Mouse (Mus musculus) kidney, postnatal 25 days (tissue): Measurements from ENCODE around the gene Henmt1.

Experiments
- DNase-seq, 2 experiments: peaks; one replicate each; pipeline ENCODE4 v3.0.0; 2021; ENCODE audit warnings: mixed read lengths in 2 of 2

Gene Henmt1

DNA sequence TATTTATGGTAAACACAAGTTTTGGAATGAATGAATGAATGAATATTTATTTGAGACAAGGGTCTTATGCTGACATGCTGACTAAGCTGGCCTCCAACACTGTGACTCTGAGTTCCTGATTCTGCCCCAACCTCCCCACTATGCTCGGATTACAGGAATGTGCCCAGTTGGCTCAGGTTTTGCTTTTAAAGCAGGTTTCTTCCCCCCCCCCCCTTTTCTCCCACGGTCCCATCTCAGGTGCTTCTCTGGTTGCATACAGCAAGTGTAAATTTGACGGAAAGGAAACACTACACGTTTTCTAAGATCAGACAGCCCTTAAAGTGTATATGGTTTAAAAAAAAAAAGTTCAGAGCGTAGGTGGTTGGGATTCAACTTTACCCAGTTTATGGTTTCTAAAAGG lies at the start of gene Henmt1:
Gene Henmt1, plus strand, starts transcription at position 301 of the 400 bp plus-strand sequence.
- DNase-seq: no peak

DNA sequence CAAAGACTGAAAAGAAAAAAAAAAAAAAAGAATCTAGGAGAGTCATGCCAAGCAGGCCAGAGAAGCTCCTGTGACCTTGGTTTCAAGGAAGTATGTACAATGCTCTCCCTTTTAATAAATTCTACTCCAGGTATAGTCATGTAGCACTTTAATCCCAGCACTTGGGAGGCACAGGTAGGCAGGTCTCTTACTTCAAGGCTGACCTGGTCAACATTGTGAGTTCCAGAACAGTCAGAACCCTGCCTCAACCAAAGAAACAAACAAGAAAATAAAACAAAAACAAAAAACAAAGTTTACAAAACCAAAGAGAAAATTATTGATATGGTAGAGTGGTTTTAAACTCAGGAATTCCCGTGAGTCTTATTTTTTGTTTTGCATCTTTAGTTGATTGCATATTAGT lies 49.8 kb upstream of the Henmt1 start, which contains the start of gene Fndc7:
Gene Fndc7, minus strand, starts transcription at position 101 of the 400 bp plus-strand sequence.
- no peak for DNase-seq

- no peak for DNase-seq
Observed at GRCm38 (mm10) chr3:108892080-108892479, 47.6 kb upstream of the Henmt1 start.

GRCm38 (mm10) chr3:108892914-108893313 lies 46.8 kb upstream of the Henmt1 start:
- DNase-seq: no peak

DNA sequence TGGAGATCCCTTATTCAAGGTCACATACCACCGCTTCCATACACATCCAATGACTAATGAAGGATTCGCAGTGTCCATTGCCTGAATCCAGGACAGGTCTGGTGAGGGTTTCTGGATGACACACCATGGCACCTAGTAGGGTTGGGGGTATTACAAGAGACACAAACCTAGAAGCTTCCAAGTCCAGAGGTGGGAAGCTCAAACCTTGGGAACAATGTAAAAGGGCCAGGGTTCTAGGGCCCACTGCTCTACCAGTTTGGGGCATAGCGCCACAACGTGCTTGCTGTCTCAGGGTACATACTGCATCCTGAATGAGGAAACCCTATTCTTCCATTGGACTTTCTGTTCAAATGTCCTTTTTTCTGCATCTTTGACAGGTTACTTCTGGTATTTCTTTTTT lies 41.0 kb upstream of the Henmt1 start:
- DNase-seq: no peak

GRCm38 (mm10) chr3:108900147-108900546 lies 39.5 kb upstream of the Henmt1 start:
- no peak for DNase-seq

GRCm38 (mm10) chr3:108900681-108901080 lies 39.0 kb upstream of the Henmt1 start:
- DNase-seq: no peak

DNA sequence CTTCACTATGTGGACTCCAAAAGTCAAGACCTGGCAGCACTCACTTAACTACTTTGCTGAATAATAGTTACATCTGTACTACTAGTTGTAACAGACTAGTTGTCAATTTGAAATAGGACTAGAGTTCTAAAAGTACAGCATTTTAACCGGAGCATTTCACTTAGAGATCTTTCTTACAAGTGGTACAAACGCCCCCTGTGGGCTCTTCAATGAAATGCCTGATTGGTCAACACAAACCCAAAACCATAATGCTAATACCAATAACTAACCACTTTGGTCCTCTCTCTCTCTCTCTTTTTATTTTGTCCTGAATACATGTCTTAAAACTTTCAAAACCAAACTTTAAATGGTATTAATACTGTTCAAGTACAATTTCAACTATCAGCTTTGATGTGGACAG lies 37.6 kb upstream of the Henmt1 start:
- no peak for DNase-seq

DNA sequence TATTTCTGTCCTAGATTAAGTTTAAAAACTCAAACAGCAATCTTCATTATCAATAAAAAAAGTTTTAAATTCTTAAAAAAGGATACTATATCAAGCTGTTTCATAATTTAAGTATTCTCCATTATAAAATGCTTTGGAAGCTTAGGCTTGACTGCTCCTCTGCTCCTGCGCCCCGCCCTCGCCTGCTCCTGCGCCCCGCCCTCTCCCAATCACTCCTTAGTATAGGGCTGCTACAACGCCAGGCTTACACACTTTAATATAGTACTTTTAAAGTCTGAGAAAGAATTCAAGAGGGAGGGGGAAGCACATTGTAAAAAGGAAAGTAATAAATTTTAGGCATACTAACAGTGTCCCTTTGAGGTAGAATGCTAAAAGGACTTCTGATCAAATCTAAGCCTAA lies 36.7 kb upstream of the Henmt1 start:
- no peak for DNase-seq

- peak in 1 of 2 experiments; percentile 39 for DNase-seq
Observed at GRCm38 (mm10) chr3:108910303-108911080, 29.2 kb upstream of the Henmt1 start.

DNA sequence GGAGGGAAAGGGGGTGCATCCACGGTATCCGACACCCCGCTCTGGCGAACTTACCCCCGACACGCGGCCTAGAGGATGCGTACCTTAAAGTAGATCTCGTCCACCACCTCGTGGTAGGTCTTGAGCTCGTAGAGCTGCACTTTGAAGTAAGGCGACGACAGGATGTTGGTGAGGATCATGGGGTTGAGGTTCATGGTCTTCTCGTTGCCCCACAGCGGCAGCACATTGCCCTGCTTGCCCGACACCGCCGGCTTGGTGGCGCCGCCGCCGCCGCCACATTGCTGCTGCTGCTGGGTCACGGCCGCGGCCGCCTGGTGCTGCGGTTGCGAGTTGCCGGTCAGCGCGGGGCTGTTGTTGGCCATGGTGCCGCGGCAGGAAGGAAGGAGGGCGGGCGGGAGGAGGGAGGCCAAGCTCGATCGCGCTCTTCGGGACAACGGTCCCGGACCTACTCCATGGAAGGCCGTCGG lies 28.6 kb upstream of the Henmt1 start:
- DNase-seq: peak; percentile 57 to 76

DNA sequence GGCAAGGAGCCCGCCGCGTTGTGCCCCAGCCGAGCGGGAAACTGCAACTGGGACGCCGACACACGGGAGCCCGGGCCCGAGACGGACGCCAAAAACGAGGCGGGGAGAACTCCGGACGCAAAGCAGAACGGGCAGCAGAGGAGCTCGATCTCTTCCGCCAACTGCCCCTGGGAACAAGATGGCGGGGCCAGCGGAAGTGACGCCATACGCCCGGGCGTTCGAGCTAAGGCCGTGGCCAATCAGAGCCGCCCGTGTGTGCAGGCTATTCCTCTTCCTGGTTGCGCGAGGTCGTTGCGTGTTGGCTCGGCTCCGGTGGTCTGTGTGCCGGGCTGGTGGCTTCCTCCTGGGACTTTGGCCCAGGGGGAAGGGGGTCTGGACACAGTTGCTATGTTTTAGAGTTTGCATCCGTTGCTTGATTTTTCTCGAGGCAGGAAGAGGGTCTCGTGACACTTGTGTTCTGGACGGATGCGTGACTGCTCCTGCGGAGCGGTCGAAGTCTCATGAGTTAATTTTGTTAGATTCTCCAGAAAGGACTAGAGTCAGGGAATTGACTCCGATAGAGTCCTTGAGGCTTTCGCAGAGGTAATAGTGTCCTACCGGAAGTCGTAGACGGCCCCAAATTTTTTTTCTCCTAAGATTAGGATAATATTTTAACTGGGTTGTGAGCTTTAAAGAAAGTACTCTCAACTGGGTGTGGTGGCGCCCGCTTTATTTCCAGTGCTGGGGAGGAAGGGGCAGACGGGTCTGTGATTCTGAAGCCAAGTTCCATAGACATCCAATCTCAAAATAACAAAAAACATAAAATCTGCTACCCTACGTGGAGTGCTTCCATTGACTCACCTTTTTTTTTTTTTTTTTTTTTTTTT lies 27.9 kb upstream of the Henmt1 start, which contains the start of gene Prpf38b:
Gene Prpf38b, minus strand, starts transcription at position 180 of the 866 bp plus-strand sequence.
- peak; percentile 97 to 99 for DNase-seq

DNA sequence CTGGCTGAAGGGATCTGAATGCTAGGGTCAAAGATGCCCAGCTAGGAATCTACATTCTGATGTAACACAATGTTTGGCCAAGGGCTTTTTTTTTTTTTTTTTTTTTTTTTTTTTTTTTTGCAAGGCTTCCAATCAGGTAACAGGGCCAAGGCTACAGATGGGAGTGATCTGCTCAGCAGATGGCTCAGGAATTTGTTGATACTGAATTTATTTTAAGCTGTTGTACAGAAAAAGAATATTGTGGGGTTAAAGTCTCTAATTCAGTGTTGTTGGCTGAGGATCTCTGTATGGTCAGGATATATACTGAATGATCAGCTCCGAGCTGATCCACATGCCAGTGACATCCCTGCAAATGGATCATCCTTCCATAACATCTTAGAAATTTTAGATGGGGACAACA lies 23.7 kb upstream of the Henmt1 start:
- no peak for DNase-seq

- no peak for DNase-seq
Observed at GRCm38 (mm10) chr3:108916857-108917256, 22.8 kb upstream of the Henmt1 start.

DNA sequence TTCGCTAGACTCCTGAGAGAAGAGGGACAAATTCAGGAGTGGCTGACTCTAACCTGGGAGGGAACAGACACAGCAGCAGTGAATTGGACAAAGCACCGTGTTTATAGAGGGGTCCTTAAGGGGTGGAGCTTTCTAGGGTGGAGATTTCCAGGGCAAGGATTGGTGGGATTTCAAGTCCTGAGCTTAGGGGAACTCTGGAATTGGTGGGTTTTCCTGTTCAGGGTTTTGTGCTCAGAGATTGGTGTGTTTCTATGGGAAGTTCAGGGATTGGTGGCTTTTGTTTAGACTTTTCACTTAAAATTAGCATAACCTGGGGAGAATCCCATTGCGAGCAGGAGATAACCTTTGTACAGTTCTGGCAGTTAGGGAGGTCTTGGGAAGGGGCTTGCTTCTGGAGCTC lies 21.7 kb upstream of the Henmt1 start:
- no peak for DNase-seq

DNA sequence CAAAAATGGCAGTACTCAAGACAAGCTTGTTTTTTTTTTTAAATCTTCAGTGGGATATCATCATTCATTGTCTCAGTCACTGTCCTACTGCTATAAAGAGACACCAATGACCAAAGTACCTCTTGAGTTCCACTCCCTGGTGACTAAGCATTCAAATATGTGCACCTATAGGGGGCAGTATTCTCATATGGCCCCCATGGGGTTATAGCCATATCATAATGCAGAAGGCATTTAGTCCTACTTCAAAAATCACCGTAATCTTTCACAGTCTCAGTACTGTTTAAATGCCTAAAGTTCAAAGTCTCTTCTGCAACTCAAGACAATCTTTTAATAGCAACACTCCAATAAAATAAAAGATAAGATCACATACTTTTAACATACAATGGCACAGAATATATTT lies 20.8 kb upstream of the Henmt1 start:
- DNase-seq: no peak

DNA sequence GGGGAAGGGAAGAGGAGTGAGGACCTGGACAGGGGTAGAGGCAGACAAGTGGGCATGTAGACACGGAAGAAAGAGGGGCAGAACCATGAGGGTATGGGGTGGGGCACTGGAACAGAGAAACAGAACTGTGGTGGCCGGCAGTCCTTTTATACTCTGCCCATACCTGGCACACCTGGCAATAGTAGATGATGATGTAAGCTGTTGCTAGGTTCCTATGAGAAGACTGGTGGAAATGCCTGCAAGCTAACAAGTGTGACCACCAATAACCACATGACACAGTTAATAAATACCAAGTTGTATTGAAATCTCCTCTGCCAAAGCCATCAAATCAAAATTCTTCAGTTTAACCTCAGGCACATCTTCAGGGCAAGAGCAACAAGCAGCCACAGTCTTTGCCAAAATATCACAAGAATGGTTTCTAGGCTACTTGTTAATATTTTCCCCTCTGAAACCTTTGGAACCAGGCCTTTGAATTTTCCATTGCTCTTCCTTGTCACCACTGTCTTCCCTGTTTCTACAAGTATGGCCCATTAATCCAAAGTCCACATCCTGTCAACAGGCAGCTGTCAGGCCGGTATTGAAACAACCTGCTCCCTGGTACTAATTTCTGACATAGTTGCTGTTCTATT lies 19.1 kb upstream of the Henmt1 start:
- DNase-seq: peak in 1 of 2 experiments; percentile 68

GRCm38 (mm10) chr3:108921822-108922221 lies 17.9 kb upstream of the Henmt1 start:
- no peak for DNase-seq

- DNase-seq: no peak
Observed at GRCm38 (mm10) chr3:108925677-108926076, 14.0 kb upstream of the Henmt1 start.

DNA sequence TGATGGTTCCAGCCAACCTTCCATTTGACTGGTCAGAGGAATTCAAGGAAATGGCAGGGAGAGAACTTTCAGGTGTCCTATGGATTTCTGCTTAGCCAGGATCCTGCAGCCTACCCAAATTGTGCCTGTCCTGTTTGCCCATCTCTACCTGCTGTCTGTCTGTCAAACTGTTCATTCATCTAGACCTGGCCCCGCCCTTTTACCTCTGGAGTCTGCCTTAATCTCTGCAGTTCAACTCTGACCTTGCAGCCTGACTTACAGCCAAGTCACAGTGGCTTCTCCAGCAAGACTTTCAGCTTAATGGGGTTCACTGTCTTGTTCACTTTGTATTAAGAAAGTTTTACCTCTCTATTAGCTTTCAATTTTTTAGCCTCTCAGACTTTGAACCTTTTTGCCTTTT lies 13.4 kb upstream of the Henmt1 start:
- no peak for DNase-seq

DNA sequence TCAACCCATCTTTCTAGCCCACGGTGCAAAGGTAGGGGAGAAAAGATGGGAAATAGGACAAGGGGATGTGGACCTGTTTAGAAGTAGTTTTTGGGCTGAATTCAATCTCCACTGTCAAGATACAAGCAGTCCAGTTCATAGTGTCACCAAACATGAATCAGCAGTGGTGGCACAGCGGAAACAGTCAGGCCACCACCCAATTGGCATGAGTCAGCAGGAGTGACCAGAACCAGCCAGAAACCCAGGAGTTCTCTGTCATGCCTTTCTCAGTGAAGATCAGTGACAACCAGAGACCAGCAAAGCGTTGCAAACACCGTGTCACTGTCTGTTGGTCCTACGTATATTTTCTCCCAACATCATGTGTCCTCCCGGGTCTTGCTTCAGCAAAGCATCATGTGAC lies 6.1 kb upstream of the Henmt1 start:
- DNase-seq: no peak

GRCm38 (mm10) chr3:108938691-108939090 lies 982 bp upstream of the Henmt1 start:
- DNase-seq: no peak

DNA sequence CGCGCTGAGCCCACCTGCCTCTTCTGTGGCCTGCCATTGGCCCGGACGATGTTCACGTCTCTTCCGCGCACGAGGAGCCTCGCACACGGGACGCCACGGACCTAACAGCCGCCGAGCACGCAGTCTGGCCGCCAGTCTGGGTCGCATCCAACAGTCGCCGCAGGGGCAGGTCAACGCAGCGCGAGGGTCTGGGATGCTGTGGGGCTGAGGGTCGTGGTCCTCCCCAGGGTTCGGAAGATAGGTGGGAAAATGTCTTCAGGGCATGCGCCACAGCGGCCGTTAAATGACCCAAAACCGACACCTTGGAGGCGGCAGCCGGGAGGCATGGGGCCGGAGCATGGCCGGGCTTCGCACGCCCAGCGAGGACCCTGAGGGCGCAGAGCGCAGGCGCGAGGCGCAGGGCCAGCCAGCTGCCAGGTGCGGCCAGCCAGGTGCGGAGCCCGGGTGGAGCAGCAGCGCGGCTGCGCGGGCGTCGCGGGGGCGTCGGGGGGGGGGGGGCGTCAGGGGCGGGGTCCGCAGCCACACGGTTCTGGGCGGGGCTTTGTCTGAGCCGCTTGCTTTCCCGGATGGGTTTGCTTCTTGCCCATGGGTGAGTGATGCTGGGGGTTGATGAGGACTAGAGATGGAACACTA lies 444 bp downstream of the Henmt1 start, which contains the start of gene Gm9857:
Gene Gm9857, minus strand, starts transcription at position 445 of the 633 bp plus-strand sequence.
- peak in 1 of 2 experiments; percentile 54 for DNase-seq
